Mouse (Mus musculus): Measurements from ENCODE around the gene Osbpl8. TPM values are rescaled to one million over a fixed set of nuclear protein-coding genes. Genes with fewer than 3 reads are reported as not detected.
A peak's percentile ranks its signal among the peaks of the same experiment; 100 is the strongest.
"Not testable (repeated sequence)": the region's sequence is repeated elsewhere in the genome, so short reads cannot be mapped to it uniquely, and the experiment has no call there.

Gene Osbpl8
- polyA plus RNA-seq, 1 experiment: 166 TPM

DNA sequence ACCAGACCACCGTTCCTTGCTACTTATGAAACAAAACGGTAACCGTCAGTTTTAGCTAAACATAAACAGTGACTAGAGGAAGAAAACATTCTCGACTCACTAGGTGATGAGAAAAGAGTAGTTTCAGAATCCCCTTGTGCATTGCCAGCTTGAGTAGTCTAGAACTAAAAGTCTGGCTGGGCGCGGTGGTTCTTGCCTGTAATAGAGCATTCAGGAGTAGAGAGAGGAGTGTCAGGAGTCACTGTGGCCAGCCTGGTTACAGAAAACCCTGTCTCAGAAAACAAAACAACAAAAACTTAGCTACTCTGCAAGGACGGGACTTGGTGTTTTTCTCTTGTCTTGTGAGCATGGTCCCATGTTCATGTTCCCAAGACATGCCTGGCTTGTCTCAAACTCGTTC is 12.8 kb downstream of the Osbpl8 start:
- peaks cover 58% of the 10 kb centered on the region for H3K4me1 ChIP-seq (ENCODE audit: control insufficient read depth, insufficient read depth, low read length)
- no peak for TF ChIP-seq POLR2A (IDR thresholded peaks at IDR 0.05; ENCODE audit: borderline replicate concordance, low read depth, low read length)
- TF ChIP-seq CTCF (IDR thresholded peaks at IDR 0.05; ENCODE audit: low read depth, low read length): no peak
- H3K27ac ChIP-seq (ENCODE audit: insufficient read depth, low read depth, low read length): peak overlapping the region; percentile 40
- H3K4me3 ChIP-seq (ENCODE audit: insufficient read depth, low read length): no peak overlapping the region

DNA sequence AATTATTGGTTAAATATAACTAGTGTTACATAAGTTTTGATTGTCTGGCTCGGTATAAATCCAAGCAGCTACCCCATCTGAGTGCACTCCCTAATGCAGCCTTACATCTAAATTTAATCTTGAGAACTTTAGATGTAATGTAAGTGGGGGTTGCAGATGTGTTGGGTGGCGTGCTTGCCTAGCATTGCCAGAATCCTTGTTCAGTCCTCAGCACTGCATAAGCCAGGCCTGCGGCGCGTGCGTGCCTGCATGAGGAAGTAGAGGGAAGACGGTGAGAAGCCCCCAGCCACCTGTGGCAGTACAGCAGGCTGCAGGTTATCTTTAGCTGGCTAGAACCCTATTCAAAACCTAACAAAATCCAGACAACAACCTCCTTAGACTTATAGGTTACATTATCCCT is 13.5 kb downstream of the Osbpl8 start:
- H3K27ac ChIP-seq (ENCODE audit: insufficient read depth, low read depth, low read length): peak overlapping the region; percentile 50
- TF ChIP-seq POLR2A (IDR thresholded peaks at IDR 0.05; ENCODE audit: borderline replicate concordance, low read depth, low read length): no peak
- TF ChIP-seq CTCF (IDR thresholded peaks at IDR 0.05; ENCODE audit: low read depth, low read length): no peak
- peaks cover 55% of the 10 kb centered on the region for H3K4me1 ChIP-seq (ENCODE audit: control insufficient read depth, insufficient read depth, low read length)
- no peak overlapping the region for H3K4me3 ChIP-seq (ENCODE audit: insufficient read depth, low read length)

DNA sequence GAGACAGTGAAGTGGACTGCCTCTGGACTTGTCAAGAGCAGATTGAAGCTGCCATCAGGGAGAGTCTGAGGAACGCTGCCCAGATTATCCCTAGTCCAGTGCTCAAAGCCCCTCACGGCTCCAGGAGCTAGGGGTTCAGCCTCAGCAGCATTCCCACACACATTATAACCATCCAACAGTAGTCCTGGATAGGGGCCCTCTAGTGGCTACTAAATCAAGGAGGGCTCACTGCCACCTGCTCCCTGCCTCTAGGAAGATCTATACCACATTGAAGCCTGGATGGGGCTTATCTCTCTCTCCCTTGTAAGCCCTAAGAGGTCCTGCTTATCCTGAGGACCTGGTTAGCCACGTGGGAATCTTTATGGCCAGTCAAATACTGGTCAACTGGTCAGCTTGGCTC is 16.1 kb downstream of the Osbpl8 start:
- Histone ChIP-seq H3K4me1 (ENCODE audit: control insufficient read depth, insufficient read depth, low read length) (peaks cover 60% of the 10 kb centered on the region), H3K27ac (ENCODE audit: insufficient read depth, low read depth, low read length) (no peak overlapping the region), H3K4me3 (ENCODE audit: insufficient read depth, low read length) (no peak overlapping the region)
- TF ChIP-seq POLR2A (IDR thresholded peaks at IDR 0.05; ENCODE audit: borderline replicate concordance, low read depth, low read length) (no peak), CTCF (IDR thresholded peaks at IDR 0.05; ENCODE audit: low read depth, low read length) (peak; percentile 51)

DNA sequence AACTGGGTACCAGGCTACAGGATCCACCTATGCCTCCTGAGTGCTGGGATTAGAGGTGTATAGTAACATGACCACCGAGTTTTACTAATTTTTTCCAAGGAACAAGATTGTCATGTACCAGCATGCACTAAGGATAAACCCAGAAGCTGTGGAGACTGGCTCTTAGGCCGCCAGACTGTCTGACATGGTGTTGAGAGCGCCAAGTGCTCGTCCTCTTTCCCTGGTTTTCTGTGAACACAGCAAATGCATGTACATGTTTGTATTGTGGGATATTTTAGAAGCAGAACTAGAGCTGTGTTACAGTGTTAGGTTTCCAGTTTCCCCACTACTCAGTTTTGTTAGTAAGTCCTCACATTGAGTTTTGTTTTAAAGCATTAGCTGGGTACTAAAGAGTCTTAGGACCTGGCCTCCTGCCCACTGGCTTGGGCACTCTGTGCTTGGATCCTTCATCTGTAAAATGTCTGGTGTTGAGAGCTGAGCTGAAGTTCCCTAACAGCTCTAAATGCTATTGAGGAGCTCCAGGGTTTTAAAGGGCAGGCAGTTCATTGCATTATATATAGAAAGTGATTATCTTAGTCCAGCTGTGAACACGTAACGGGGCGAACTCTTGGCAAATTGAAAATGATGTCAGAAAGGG is 19.2 kb downstream of the Osbpl8 start:
- no peak overlapping the region for H3K27ac ChIP-seq (ENCODE audit: insufficient read depth, low read depth, low read length)
- H3K4me3 ChIP-seq (ENCODE audit: insufficient read depth, low read length): no peak overlapping the region
- no peak for TF ChIP-seq CTCF (IDR thresholded peaks at IDR 0.05; ENCODE audit: low read depth, low read length)
- TF ChIP-seq POLR2A (IDR thresholded peaks at IDR 0.05; ENCODE audit: borderline replicate concordance, low read depth, low read length): no peak
- peaks cover 61% of the 10 kb centered on the region for H3K4me1 ChIP-seq (ENCODE audit: control insufficient read depth, insufficient read depth, low read length)

DNA sequence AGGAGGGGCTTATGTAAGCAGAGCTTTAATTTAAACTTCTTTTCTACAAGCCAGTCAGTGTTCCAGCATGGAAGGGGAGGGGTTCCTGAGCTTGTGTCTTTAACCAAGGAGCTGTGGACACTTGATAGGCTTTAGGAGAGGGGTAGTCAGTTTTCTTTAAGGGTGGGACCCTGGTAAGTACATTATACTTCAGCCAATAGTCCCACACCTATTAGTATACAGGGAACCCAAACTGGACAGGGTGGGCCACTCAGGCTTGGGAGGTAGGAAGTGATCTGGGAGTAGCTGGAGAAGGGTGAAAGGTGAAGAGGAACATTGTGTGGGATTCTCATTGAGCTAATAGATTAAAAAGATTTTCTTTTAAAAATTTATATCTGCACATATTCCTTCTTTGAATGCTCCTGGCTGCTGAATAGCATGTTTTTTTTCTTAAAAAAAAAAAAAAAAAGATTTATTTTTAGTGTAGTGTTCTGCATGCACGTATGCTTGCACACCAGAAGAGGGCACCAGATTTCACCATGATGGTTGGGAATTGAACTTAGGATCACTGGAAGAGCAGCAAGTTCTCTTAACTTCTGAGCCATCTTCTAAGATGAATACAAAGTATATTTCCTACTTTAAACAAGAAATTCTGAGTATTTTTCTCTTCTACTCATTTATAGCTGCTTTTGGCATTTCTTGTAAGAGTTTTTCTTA is 21.2 kb downstream of the Osbpl8 start:
- no peak for TF ChIP-seq CTCF (IDR thresholded peaks at IDR 0.05; ENCODE audit: low read depth, low read length)
- no peak for TF ChIP-seq POLR2A (IDR thresholded peaks at IDR 0.05; ENCODE audit: borderline replicate concordance, low read depth, low read length)
- H3K4me3 ChIP-seq (ENCODE audit: insufficient read depth, low read length): no peak overlapping the region
- peaks cover 53% of the 10 kb centered on the region for H3K4me1 ChIP-seq (ENCODE audit: control insufficient read depth, insufficient read depth, low read length)

DNA sequence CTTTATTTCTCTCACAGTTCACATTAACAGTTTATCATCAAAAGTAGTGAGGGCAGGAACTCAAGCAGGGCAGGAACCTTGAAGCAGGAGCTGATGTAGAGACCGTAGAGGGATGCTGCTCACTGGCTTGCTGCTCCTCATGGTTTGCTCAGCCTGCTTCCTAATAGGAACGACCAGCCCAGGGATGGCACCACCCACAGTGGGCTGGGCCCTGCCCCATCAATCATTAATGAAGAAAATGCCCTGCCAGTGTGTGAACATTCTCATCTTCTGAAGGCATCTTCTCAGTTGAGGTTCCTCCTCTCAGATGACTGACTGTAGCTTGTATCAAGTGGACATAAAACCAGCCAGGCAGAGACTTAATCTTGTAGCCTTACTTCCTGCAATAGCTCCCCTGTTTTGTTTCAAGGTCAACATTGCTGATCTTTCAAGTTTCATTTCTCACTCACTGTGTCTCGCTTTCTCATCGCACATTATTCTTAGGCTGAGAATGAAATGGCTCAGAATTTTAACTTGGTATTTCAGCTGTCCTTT is 24.5 kb downstream of the Osbpl8 start:
- H3K4me1 ChIP-seq (ENCODE audit: control insufficient read depth, insufficient read depth, low read length): peaks cover 56% of the 10 kb centered on the region
- H3K4me3 ChIP-seq (ENCODE audit: insufficient read depth, low read length): no peak overlapping the region
- TF ChIP-seq CTCF (IDR thresholded peaks at IDR 0.05; ENCODE audit: low read depth, low read length) (no peak), POLR2A (IDR thresholded peaks at IDR 0.05; ENCODE audit: borderline replicate concordance, low read depth, low read length) (no peak)
- H3K27ac ChIP-seq (ENCODE audit: insufficient read depth, low read depth, low read length): peak overlapping the region; percentile 35

More for the DNA sequence above, 21.2 kb downstream of the Osbpl8 start:
- H3K27ac ChIP-seq (ENCODE audit: insufficient read depth, low read depth, low read length): no peak overlapping the region

DNA sequence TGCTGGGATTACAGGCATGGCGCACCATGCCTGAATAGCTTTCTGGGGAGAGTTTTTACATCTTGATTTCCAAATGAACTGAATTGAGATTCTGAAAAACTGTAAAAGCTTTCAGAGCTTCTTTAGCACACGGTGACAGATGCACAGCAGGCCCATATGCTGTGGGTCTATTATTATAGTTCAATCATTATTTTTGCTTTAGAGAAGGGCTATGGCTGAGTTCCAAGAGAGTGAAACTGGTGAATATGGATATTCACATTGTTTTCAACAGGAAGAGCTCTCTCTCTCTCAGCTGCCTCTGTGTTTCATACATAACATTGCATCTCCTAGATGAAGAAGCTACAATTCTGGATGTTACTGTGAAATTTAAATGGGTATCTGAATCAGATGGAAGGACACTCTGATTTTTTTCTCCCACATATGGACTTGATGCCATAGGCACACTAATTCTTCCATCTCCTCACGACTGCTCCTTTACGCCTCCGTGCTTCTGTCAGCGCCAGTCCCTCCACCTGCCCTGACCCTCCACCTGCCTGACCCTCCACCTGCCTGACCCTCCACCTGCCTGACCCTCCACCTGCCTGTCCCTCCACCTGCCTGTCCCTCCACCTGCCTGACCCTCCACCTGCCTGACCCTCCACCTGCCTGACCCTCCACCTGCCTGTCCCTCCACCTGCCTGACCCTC is 25.7 kb downstream of the Osbpl8 start:
- Histone ChIP-seq H3K4me1 (ENCODE audit: control insufficient read depth, insufficient read depth, low read length) (peaks cover 49% of the 10 kb centered on the region), H3K27ac (ENCODE audit: insufficient read depth, low read depth, low read length) (peak overlapping the region; percentile 24; the same call in 1 of the 2 replicates), H3K4me3 (ENCODE audit: insufficient read depth, low read length) (no peak overlapping the region)
- TF ChIP-seq POLR2A (IDR thresholded peaks at IDR 0.05; ENCODE audit: borderline replicate concordance, low read depth, low read length): no peak
- TF ChIP-seq CTCF (IDR thresholded peaks at IDR 0.05; ENCODE audit: low read depth, low read length): no peak

DNA sequence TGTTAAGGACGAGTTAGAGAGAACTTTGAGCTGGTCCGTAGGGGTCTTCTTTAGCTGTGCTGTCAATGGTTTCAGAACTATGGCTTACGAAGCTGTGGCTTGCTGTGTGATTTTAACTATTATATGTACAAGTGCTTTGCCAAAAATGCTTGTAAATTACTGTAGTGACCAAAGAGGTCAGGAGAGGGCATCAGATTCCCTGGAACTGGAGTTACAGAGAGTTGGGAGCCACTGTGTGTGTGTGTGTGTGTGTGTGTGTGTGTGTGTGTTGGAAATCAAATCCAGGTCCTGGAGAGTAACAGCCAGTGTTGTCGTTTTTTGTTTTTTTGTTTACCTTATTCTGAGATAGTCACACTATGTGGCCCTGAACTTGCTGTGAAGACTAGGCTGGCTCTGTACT is 29.0 kb downstream of the Osbpl8 start:
- TF ChIP-seq POLR2A (IDR thresholded peaks at IDR 0.05; ENCODE audit: borderline replicate concordance, low read depth, low read length) (no peak), CTCF (IDR thresholded peaks at IDR 0.05; ENCODE audit: low read depth, low read length) (no peak)
- peaks cover 47% of the 10 kb centered on the region for H3K4me1 ChIP-seq (ENCODE audit: control insufficient read depth, insufficient read depth, low read length)
- no peak overlapping the region for H3K27ac ChIP-seq (ENCODE audit: insufficient read depth, low read depth, low read length)
- no peak overlapping the region for H3K4me3 ChIP-seq (ENCODE audit: insufficient read depth, low read length)

DNA sequence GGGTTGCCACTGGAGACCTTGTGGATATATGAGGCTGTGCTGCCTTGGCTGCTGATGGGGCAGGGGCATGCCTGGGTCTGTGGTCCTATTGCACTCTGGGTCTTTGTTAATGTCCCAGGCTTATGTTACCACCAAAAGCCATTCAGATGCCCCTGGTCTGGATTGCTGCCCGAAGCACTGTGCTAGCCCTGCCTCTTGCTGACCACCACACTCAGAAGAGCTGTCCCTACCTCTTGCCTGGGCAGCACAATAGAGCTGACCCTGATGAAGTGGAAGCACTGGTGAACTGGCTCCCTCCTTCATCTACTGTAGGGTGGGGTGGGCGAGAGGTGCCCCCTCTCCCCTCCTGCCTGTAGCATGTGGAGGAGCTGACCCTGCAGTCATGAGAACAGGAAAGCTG is 31.6 kb downstream of the Osbpl8 start:
- TF ChIP-seq CTCF (IDR thresholded peaks at IDR 0.05; ENCODE audit: low read depth, low read length) (no peak), POLR2A (IDR thresholded peaks at IDR 0.05; ENCODE audit: borderline replicate concordance, low read depth, low read length) (no peak)
- H3K4me3 ChIP-seq (ENCODE audit: insufficient read depth, low read length): no peak overlapping the region
- H3K27ac ChIP-seq (ENCODE audit: insufficient read depth, low read depth, low read length): no peak overlapping the region
- peaks cover 49% of the 10 kb centered on the region for H3K4me1 ChIP-seq (ENCODE audit: control insufficient read depth, insufficient read depth, low read length)

DNA sequence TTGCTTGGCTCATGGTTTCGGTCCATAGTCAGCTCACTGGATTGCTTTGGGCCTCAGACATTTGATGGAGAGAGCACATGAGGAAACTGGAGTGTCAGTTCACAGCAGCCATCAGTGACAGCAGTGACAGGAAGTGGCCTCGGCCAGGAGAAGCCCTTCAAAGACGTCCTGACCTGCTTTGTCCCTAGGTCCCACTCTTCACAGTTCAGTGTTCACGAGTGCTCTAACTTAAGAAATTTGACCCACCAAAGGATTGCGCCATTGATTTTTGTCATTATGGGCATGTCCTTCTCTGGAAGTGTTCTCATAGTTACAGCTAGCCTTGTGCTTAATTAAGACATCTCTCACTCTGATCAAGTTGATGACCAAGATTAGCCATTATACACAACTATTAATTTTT is 34.2 kb downstream of the Osbpl8 start:
- not testable (repeated sequence) for H3K27ac ChIP-seq (ENCODE audit: insufficient read depth, low read depth, low read length); H3K4me3 ChIP-seq (ENCODE audit: insufficient read depth, low read length)
- peaks cover 44% of the 10 kb centered on the region for H3K4me1 ChIP-seq (ENCODE audit: control insufficient read depth, insufficient read depth, low read length)
